Mouse (Mus musculus): Measurements from ENCODE around the gene Elp1.

- TF ChIP-seq GATA1 (IDR thresholded peaks at IDR 0.05; ENCODE audit: borderline replicate concordance, low read length) (no peak), FLI1 (IDR thresholded peaks at IDR 0.05; ENCODE audit: low read length) (no peak)
Observed at GRCm38 (mm10) chr4:56829511-56829921, 27.4 kb upstream of the Elp1 start.
